Mouse (Mus musculus) v-Abl transformed pro-B cells (cell line): ENCODE measurements around the gene Olfr1318.

Source experiments
- in situ Hi-C, 2 experiments: fragments of 400-800 bp; cut with MboI; formaldehyde crosslinking; loops; one replicate each; pipeline ENCODE4 v1.15.1; 2025; ENCODE audit not compliant: unreplicated experiment in 2 of 2

Olfr1318 gene

DNA sequence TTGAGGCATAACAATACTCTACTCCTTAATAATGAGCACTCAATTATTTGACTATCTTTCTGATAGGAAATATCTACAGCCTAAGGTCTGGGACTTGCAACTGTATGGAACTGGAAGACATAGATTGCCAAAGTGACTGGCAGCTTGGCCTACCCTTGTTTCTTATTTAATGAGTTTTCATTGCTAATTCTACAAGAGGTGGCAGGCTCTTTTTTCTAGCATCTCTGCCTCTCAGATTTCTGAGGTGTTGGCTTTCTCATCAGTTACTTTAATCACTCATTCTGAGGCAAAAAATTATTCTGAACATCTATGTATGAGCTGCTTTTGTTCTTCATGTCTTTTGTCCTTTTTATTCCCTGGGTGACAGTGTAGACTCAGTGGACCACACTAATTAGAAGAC is at the start of gene Olfr1318:
Gene Olfr1318 (plus strand): TSS at position 301 of the 400 bp plus-strand sequence.
- in situ Hi-C loops, result no loop called here

DNA sequence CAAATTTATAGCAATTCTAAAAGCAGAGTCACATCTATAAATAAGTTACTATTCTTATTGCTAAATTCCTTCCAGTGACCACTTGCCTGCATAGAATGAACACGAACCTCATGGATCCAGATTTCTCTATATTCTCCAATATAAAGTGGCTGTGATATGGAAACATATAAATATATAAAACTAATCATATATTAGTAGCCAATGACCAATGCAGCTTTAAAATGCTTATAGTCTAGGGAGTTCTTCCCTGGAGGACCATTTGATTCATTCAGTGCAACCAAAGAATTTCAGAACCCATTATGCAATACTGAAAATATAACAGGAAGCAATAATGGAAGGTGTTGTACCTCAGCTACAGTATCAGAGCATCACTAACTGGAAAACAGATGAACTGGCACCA is 38.7 kb upstream of the Olfr1318 start, which contains the start of gene Olfr1315-ps1:
Gene Olfr1315-ps1 (minus strand): TSS at position 101 of the 400 bp plus-strand sequence.
- in situ Hi-C loops, result no loop called here

DNA sequence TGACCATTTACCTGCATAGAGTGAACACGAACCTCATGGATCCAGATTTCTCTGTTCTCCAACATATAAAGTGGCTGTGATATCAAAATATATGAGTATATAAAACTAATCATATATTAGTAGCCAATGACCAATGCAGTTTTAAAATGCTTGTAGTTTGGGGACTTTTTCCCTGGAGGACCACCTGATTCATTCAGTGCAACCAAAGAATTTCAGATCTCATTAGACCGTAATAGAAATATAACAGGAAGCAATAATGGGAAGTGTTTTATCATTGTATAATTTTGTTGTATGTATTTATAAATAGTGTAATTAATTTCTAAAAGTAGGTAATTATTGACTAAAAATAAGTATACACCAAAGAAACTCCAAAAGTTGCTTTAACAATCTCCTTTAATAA is 19.1 kb upstream of the Olfr1318 start, which contains the start of gene Olfr1316:
Gene Olfr1316 (minus strand): TSS at position 101 of the 400 bp plus-strand sequence.
- in situ Hi-C loops, result no loop called here

DNA sequence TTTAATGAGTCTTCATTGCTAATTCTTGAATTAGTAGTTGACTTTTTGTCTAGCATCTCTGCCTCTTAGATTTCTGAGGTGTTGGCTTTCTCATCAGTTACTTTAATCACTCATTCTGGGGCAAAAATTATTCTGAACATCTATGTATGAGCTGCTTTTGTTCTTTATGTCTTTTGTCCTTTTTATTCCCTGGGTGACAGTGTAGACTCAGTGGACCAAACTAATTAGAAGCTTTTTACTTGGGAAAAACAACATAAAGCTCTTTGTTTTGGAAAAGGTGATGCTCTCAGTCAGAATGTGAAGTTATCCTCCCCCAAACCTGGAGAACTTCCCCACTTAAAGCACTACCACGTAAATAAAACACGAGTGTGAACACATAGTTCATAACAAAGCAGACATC is 14.0 kb upstream of the Olfr1318 start, which contains the start of gene Olfr1317:
Gene Olfr1317 (plus strand): TSS at position 301 of the 400 bp plus-strand sequence.
- in situ Hi-C loops, result no loop called here

DNA sequence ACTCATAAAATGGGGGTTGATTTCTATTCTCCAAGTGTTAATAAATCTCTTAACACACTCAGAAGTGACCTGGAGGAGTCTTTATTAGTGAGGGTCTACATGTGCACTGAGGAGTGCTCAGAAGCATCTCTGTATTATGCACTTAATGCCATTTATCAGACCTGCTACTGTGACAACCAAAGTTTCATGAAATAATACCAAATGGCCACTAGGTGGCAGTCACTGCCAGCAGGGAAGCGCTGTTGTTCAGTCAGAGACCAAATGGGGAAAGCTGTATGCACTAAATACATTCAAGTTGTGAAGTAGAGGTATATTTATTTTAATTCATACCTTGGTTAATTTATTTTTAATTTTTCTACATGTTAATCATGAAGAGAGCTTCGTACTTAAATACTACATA is 42.9 kb downstream of the Olfr1318 start:
- in situ Hi-C loops, result loop anchor here (5.0 to 25.0 kb wide), 3 partner anchors 65 to 1115 kb away; partner anchors contain the start of genes Chrm5 (in 1 of the 2) and Nop10 (in 1 of the 2)

DNA sequence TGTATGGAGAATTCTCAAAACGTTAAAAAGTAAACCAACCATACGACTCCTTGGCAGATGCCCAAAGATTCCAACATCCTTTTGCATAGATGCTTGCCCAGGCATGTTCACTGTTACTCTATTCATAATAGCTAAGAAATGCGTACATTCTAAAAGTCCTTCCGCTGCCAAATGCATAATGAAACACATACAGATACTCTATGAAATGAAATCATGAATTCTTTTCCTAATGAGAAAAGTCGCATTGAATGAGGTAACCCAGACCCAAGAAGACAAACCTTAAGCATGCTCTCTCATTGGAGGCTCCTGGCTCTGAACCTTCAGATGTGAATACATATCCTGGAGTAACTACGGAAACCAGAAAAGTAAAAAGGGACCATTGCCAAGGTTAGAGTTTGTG is 49.1 kb downstream of the Olfr1318 start:
- in situ Hi-C loops, result loop anchor here (5.0 to 25.0 kb wide), 3 partner anchors 274 to 1991 kb away; no protein-coding TSS in a partner anchor
